Mouse (Mus musculus): Measurements from ENCODE around the gene Arpc1a.
"Not testable (repeated sequence)": the region's sequence is repeated elsewhere in the genome, so short reads cannot be mapped to it uniquely, and the experiment has no call there.

The Arpc1a gene

DNA sequence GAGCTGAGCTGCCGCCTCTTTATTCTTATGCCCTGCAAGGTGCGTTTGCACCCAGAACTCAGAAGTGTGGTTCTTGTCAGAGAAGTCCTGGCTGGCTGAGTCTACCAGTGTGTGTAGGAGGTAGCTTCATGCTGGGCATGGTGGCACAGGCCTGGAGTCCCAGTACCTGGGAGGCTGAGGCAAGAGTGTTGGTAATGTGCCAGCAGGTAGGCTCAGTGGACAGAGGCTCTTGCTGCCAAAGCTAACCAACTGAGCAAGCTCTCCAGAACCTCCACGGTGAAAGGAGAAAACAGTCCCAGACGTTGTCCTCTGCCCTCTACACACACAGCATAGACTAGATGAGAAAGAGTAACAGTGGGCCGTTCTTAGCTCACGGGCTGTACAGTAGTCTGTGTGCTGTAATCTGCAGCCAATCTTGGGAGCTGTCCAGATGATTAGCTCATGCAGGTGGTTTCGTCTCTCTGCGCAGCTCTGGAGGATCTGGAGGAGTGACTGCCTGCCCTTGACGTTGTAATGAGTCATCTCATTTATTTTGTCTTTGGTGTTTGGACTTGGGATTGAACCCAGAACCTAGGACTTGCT, 22.2 kb downstream of the Arpc1a start:
- DNase-seq (ENCODE audit: low read depth) = no peak

DNA sequence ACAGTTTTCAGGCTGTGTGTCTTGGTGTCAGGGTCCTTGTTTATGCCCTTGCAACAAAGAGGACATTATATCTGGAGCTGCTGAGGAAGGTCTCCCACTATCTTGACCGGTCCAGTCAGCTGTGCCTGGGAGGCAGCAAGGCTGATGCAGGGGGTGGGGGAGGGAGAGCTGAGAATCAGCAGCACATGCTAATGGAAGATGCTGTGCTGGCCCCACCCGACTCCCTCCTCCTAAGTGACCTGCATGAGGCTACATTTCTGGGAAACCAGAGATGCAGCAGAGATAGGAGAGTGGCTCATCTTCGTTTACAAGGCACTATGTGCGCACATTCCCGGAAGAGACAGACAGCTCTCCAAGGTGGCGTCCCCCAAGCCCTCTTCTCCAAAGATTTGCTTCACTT, 26.8 kb downstream of the Arpc1a start:
- DNase-seq (ENCODE audit: low read depth) = no peak

DNA sequence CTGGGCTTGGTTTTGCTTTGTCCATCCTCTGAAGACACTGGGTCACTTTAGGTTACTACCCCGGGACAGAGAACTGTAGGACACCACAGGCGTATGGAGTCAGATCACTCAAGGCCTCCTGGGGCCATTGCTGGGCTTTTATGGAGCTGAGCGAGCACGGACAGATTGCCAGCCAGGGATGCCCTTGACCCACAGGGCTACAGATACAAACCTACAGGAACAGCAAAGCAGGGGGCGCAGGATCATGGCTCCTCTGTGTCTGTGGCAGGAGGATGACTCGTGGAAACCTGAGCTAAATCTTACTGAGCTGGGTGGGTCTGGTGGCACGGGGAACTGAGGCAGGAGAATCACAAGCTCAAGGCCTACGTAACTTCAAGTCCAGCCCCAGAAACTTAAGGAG, 28.9 kb downstream of the Arpc1a start:
- DNase-seq (ENCODE audit: low read depth) = no peak

DNA sequence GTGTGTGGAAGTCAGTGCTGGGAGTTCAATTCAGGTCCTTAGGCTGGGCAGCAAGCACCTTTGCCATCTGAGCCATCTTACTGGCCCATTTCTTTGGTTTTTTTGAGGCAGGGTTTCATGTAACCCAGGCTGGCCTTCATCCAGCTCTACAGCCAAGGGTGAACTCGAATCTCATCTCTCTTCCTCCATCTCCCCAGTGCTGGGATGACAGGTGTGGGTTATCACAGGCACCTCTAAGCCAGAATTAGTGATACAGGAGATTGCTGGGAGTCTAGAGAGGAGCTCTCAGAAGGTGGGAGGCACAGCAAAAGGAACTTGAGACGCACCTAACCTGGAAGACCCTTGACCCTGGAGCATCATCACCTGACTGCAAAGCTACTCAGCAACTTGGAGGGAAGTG, 29.8 kb downstream of the Arpc1a start:
- no peak for DNase-seq (ENCODE audit: low read depth)

DNA sequence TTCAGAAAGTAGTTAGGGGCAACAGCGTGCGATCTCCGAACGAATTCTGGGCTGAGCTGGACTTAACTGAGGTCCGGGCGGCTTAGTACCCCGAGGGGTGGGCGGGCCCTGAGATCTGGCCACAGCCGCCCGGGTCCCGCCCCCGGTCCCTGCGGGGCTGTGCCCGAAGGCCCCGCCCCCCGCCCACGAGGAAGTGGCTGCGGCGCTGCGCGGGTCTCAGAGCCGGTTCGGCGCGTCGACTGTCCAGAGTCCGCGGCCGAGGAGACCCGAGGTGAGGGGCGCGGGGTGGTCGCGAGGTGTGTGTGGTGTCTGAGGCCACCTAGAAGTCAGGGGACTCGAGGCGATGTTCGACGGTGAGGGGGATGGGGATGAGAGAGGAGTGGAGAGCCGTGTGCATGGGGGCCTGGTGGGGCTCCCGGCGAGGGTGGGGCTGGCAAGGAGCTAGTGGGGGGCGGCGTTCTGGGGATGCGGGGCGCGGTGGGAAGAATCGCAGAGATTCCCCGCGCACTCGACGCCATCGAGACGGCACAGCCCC, 30.5 kb downstream of the Arpc1a start, which contains the start of gene Arpc1b:
TSS of gene Arpc1b (plus strand) at position 145 of the 535 bp plus-strand sequence.
- DNase-seq (ENCODE audit: low read depth) = peak; percentile 86

DNA sequence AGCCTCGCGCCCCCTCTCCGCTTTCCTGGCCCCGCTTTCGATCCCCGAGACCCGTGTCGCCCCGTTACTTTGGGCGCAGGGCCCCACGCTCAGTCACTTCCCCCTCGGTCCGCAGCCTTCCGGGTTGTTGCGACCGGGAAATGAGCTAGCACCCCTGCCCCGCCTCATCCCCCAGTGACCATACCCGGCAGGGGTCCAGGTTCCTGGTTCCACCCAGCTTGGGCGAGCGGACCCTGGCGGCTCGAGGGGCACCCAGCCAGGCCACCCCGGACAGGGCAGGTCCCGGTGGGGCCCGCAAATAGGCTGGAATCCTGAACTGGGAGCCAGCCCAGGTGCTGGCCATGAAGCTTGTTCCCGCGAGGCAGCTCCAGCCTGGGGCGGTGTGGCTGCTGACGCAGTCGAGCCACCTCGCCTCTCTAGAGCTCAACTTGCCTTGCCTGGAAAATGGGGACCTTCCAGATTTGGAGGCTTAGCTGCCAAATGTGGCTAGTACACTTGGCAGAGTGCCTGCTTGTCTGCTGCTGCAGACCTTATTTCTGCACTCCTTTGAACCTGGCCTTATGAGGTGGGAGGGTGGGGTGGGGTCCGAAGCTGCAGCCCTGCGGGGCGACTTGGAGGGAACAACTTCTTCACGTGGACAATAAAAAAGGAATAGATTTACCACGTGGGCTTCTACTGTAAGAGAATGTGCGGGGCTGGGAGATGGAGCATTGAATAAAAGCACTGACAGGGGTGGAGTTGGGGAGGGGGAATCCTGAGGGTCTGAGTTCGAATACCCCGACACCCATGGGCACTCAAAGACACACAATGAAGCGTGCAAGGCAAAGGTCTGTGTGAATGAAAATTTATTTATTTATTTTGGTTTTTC, 31.2 kb downstream of the Arpc1a start:
- DNase-seq (ENCODE audit: low read depth) = peak; percentile 81

DNA sequence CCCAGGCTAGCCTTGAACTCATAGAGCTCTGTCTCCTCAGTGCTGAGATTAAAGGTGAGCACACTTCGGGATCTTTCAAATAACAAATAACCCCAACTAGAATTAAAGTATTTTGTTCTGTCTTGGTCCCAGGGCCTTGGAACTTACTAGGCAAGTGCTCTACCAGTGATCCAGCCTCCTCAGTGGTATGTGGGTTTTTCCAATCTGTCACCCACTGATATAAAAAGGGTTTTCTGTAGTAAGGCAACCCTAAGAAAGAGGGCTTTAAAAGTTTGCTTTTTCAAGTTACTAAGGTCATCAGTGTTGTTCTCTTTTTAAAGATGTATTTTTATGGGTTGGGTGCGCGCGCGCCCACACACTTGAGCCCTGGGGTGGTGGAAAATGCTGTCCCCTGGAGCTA, 32.1 kb downstream of the Arpc1a start:
- DNase-seq (ENCODE audit: low read depth) = peak; percentile 62

DNA sequence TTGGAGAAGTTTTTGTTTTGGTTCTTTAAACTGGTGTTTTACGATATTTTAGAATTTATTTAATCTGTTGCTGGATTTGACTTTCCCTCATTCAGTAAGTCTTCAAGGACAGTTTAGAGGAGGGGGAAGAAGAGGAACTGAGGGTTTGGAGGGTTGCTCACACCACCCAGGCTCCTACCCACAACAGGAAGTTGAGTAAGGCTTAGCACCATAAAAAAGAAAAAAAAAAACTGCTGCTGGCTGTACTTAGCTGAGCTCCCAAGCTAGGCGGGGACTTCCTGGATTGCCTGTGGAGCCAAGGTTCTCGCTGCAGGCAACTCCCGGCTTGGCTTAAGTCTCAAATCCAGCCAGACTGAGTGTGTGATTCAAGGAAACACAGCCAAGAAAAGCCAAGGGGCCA, 32.7 kb downstream of the Arpc1a start:
- peak; percentile 81 for DNase-seq (ENCODE audit: low read depth)

DNA sequence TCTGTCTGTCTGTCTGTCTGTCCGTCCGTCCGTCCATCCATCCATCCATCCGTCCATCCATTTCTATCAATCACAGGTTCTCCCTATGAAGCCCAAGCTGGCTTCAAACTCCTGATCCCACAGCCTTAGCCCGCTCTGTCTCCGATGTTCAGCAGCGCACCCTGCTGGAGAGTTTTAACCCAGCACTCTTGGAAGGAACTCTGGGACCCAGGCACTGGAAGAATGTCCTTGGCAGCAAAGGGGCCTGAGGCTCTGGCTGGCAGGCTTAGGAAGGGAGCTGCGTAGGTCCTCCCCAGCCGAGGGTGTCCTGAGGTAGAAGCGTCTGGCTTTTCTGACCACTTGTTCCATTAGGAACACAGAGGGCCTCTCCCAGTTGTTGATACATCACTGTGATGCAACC, 33.3 kb downstream of the Arpc1a start:
- peak; percentile 82 for DNase-seq (ENCODE audit: low read depth)

DNA sequence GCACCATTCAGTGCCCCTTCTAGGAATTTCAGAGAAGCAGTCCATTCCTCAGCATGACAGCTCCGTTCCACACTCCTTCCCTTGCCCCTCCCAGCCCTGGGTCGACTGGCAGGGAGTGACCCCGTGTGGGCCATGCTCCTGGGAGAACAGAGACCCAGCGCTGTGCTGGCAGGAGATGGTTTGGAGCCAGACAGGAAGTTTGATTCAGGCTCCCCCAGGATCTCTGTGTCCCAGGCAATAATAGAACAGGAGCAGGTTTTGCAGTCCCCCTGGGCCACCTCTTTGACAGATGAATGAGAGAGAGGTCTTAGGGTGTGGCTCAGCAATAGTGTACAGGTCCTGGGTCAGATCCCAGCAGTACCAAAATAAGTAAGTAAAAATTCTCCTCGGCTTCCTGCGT, 34.4 kb downstream of the Arpc1a start:
- no peak for DNase-seq (ENCODE audit: low read depth)

DNA sequence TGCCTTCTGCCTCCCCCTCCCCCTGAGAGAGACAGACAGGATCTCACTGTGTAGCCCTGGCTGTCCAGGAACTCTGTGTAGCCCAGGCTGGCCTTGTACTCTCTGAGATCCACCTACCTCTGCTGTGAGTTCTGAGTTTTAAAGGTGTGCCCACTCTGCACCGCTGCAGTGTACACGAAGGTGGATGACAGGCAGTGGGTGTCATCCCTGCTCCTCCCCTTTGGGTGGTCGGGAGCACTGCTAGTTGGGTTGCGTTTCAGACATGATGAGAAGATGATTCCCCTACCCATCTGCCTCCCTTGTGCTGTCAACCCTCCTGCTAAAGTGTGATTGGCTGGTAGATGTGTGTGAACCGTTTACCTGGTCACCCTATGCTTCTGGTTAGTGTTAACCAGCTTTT, 34.8 kb downstream of the Arpc1a start:
- DNase-seq (ENCODE audit: low read depth) = no peak

DNA sequence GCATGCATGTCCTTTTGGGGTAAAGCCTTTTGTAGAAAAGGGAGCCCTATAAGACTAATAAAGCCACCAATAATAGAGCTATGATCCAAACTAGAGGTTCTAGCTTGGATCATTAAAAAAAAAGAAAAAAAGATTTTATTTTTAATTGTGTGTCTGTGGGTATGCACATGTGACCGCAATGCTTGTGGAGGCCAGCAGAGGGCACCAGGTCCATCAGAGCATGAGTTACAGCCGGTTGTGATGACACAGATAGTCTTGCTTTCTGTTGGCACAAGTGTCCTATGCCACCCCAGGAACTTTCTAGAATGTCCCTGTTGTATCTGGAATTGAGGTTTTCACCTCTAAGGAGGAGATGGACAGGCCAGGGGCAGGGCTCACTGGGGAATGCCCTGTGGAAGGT, 35.8 kb downstream of the Arpc1a start:
- DNase-seq (ENCODE audit: low read depth) = peak; percentile 68

DNA sequence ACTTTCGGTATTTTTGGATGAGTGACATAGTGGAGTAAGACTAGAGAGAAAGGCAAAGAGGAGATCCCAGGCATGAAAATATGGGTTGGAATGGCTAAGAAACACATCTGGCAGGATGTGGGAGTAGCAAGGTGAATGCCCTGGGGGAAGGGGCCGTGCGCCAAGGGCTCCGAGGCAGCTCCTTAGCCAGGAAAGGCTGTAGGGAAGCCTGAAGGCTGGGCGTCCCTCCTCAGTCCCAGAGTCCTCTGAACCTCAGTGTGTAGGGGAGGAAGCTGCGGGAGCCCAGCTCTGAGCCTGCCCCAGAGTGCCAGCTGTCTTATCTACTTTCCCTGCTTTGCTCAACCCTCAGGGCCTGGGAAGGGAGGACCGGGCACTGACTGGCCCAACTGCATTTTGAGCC, 37.3 kb downstream of the Arpc1a start:
- DNase-seq (ENCODE audit: low read depth) = no peak

DNA sequence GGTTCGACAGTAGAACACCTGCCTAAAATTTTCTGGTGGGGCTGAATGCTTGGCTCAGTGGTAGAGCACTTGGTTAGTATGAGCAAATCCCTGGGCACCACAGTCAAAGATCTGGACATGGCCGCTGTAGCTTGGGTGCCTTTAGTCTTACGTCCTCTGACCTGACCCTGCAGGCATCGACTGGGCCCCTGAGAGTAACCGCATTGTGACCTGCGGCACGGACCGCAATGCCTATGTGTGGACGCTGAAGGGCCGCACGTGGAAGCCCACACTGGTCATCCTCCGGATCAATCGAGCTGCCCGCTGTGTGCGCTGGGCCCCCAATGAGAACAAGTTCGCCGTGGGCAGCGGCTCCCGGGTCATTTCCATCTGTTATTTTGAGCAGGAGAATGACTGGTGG, 39.8 kb downstream of the Arpc1a start:
- no peak for DNase-seq (ENCODE audit: low read depth)

DNA sequence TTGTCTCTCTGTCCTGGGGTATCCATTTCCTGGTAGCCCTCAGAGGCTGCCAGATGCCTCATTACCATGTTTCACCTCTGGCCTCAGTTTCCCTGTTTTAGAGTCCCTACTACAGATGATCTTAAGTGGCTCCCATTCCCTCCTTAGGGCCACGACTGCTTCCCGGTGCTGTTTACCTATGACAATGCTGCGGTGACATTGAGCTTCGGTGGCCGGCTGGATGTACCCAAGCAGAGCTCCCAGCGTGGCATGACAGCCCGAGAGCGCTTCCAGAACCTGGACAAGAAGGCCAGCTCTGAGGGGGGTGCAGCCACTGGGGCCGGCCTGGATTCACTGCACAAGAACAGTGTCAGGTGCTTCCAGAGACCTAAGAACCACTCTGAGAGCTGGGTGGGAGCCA, 43.0 kb downstream of the Arpc1a start:
- no peak for DNase-seq (ENCODE audit: low read depth)

DNA sequence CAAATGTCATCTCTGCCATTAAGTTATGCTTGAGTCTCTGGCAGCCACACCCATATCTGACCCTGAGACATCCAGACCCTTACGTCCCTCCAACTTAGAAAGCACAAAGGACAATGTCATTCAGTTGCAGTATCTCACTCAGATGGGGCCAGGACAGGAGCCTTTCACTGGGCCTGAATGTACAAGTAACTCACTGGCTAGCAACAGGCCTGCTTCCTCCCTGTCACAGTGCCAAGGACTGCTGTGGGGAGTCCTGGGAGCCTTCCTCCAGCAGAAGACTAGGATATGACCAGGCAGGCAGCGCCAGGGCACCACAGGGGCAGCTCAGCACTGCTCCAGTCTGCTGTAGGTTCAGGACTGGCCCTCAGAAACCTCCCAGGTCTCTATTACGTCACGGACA, 45.5 kb downstream of the Arpc1a start:
- no peak for DNase-seq (ENCODE audit: low read depth)

DNA sequence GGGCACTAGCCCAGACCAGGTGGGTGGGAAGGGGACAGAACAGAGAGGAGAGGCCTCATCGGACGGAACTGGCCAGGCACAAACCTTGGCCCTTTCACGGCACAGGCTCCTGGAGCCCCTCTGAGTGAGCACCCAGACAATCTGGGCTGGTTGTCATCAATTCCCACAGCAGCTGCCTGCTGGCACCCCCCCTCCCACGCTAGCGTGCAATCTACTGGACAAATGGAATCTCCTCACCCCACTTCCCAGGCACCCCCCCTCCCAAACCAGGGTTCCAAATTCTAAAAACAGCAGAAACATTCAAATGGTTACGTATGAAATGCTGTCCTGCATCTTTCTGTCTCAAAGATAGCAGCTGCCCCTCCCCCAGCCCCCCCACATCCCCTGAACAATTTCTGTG, 46.1 kb downstream of the Arpc1a start:
- DNase-seq (ENCODE audit: low read depth) = not testable (repeated sequence)

DNA sequence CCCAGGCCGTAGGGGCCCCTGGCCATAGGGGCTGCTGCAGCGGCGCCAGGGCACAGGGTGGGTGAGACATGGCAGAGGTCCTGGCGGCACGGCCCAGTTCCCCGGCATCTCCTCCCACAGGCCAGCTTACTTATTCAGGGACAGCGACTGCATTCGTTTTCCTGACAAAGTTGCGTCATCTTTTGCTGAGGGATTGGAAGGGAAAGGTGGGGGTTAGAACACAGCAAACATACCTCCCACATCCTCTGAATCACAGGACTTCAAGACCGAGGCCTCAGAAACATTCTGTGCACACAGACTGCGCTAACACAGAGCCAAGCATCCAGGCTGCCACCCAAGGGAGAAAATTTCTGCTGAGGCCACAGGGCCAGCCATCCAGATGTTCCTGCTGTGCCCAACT, 46.6 kb downstream of the Arpc1a start:
- no peak for DNase-seq (ENCODE audit: low read depth)

DNA sequence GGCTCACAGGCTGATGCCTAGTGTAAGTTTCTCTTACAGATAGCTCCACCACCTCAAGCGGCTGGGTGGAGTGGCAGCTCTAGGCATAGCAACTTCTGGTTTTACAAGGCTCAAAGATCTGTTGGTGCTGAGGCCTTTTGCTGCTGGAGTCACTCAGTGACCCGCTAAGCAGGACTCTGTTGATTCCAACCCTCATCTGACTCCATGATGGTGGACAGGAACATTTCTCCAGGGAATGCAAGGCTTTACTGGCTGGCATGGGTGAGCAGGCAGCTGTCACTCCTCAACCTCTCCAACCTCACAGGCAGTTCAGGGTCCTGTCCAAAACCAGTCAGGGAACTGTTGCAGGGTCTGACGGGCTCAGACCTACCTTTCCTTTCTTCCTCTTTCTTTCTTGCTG, 47.4 kb downstream of the Arpc1a start:
- DNase-seq (ENCODE audit: low read depth) = no peak

DNA sequence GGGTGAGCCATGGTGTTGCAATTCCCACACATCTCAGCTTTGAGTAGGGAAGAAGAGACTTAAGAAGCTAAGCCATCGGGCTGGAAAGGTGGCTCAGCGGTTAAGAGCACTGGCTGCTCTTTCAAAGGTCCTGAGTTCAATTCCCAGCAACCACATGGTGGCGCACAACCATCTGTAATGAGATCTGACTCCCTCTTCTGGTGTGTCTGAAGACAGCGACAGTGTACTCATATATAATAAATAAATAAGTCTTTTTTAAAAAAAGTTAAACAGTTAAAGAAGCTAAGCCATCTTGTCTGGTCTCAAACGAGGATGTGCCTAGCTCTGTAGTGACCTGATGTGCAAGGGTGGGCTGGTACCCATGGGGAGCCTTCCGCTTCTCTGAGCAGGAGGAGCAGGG, 49.6 kb downstream of the Arpc1a start:
- not testable (repeated sequence) for DNase-seq (ENCODE audit: low read depth)

DNA sequence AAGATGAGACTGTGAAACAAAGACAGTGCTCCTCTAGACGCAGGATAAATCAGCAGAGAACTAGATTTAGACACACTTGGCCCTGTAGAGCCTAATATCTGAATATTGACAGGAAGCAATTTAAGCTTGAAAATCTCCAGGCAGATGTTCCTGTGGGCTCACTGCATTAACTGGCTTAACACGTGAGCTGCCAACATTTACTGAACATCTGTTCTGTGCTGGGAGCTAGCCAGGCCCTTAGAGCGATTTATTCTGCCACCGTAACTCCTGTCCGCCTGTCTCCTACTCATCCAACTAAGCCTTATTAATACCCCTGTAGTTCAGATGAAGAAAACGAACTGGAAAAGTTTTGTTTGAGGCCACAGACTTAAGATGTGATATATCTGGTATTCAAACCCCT, 55.2 kb downstream of the Arpc1a start:
- DNase-seq (ENCODE audit: low read depth) = no peak

DNA sequence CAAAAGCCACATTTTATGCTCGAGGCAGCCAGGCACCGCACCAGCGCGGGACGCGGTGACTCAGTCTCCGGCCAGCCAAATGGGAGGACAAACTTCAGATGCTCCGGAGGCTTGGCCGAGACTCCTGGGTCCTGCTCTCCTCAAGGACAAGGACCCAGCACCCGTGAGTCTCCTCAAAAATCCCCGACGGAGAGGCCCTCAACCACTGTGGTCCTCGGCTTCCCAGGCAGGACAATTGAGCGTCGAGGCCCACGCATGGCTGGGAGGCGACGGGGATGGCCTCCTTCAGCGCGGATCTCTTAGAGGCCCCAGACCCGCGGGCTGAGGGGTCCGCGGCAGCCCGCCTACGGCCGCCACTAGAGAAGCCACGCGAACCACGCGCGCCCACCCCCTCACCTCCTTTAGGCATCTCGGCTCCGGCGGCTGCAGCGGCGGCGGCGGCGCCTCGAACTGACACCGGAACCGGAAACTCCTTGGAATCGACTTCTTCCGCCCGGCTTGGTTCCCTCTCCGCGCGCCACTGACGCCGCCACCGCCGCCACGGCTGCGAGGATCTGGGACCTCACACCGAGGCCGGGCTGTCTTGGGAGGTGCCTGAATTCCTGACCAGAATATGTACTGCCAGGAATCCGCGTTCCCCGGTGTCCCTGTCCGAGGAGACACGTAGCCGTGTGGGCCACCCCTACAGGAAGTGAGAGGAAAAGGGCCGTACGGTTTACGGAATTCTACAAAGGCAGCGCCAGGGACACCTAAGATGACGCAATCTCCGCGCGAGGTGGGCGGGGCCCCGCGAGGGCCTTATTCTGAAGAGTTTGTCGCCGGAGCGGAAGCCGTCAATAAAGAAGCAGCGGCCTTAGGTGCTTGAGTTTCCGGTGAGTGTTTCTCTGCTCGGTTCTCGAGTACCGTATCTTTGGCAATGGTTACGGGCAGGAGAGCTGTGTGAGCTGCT, 56.2 kb downstream of the Arpc1a start, which contains the start of the genes Pdap1 and Bud31:
TSS of gene Pdap1 (minus strand) at position 668 of the 949 bp plus-strand sequence.
TSS of gene Bud31 (plus strand) at position 792 of the 949 bp plus-strand sequence.
- DNase-seq (ENCODE audit: low read depth) = peak; percentile 98
